Mouse (Mus musculus): ENCODE results near the gene Sult6b2.

DNA sequence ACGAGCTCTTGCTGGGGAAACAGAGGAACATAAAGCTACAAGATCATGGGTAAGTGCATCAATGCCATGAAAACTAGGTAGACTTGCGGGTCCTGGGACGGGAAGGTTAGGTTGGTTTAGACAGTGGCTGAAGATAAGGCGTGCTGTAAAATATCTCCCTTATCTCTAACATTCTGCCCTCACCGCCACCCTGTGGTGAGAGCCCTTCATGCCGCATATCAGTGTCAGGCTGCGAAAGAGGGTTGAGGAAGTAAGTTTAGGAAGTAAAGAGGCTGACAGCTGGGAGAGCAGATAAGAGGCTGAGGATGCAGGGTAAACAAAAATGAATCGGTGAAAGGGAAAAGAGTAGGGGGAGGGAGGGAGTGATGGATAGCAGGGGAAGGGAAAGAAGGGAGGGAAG is 26.9 kb upstream of the Sult6b2 start:
- peak; percentile 56 for TF ChIP-seq CTCF (IDR thresholded peaks at IDR 0.05; ENCODE audit: low read depth)
- TF ChIP-seq EP300 (IDR thresholded peaks at IDR 0.05; ENCODE audit: low read depth), result peak; percentile 84; the same call in 1 of the 2 replicates
